Comparison of ENCODE assay signal across 7 mouse cellular contexts in genomic region chr19:46036477-46037242, GRCm38 (mm10). TPM values are rescaled to one million over a fixed set of nuclear protein-coding genes. Genes with fewer than 3 reads are reported as not detected.
DNase-seq lines count a peak whose midpoint lies in the region; ATAC-seq and TF ChIP-seq lines count a peak whose summit lies in the region.

No protein-coding gene starts in this region.

- H3K4me1 ChIP-seq in neural tube, embryonic 11.5 days (ENCODE audit: control insufficient read depth, insufficient read depth, low read length): peaks cover 36% of the 10 kb centered on the region
- H3K4me1 ChIP-seq in embryonic fibroblast, embryonic 13.5 days (ENCODE audit: control insufficient read depth, insufficient read depth, low read length): peaks cover 10% of the 10 kb centered on the region; the same call in 1 of the 2 replicates
- H3K4me1 ChIP-seq in kidney, postnatal 0 days (replicated peaks; ENCODE audit: insufficient read depth, low read length): peaks cover 25% of the 10 kb centered on the region
- H3K4me1 ChIP-seq in midbrain, embryonic 14.5 days (ENCODE audit: control insufficient read depth, insufficient read depth, low read length): peaks cover 42% of the 10 kb centered on the region

- no peak for TF ChIP-seq POLR2A in embryonic fibroblast, embryonic 13.5 days (IDR thresholded peaks at IDR 0.05; ENCODE audit: low read depth, low read length)

- H3K4me3 ChIP-seq in neural tube, embryonic 11.5 days (ENCODE audit: low read depth, low read length): peak overlapping the region; percentile 98
- H3K4me3 ChIP-seq in embryonic fibroblast, embryonic 13.5 days (ENCODE audit: insufficient read depth, low read length): peak overlapping the region; percentile 86; the same call in 1 of the 2 replicates
- peak overlapping the region; percentile 9 for H3K4me3 ChIP-seq in kidney, postnatal 0 days (replicated peaks; ENCODE audit: low read depth, low read length)
- peak overlapping the region; percentile 96 for H3K4me3 ChIP-seq in midbrain, embryonic 14.5 days (replicated peaks; ENCODE audit: low read depth, low read length)

- peak overlapping the region; percentile 100 for H3K4me2 ChIP-seq in neural tube, embryonic 11.5 days (ENCODE audit: low read depth)
- peak overlapping the region; percentile 83 for H3K4me2 ChIP-seq in kidney, postnatal 0 days (ENCODE audit: low read length)
- peak overlapping the region; percentile 100 for H3K4me2 ChIP-seq in midbrain, embryonic 14.5 days (ENCODE audit: low read length)

- H3K27me3 ChIP-seq in neural tube, embryonic 11.5 days (ENCODE audit: control insufficient read depth, insufficient read depth, low read length): no peaks in the 10 kb centered on the region
- no peaks in the 10 kb centered on the region for H3K27me3 ChIP-seq in kidney, postnatal 0 days (ENCODE audit: insufficient read depth, low read length)
- H3K27me3 ChIP-seq in midbrain, embryonic 14.5 days (ENCODE audit: control insufficient read depth, insufficient read depth, low read length): no peaks in the 10 kb centered on the region

- no peak for ATAC-seq in neural tube, embryonic 11.5 days (ENCODE audit: insufficient read depth, low FRiP score, low TSS enrichment)
- ATAC-seq in kidney, postnatal 0 days (replicated peaks; ENCODE audit: low FRiP score, low read depth): no peak
- no peak for ATAC-seq in midbrain, embryonic 14.5 days (ENCODE audit: low FRiP score, low TSS enrichment)

- TF ChIP-seq CTCF in embryonic fibroblast, embryonic 13.5 days (IDR thresholded peaks at IDR 0.05; ENCODE audit: borderline replicate concordance, insufficient read depth, low read length): no peak
- TF ChIP-seq CTCF in kidney, postnatal 0 days (IDR thresholded peaks at IDR 0.05; ENCODE audit: low read depth): peak; percentile 43

- WGBS in neural tube, embryonic 11.5 days: 76% methylated on average over 13 of the region's 13 CpGs
- 80% methylated on average over 13 of the region's 13 CpGs for WGBS in kidney, postnatal 0 days
- 69% methylated on average over 13 of the region's 13 CpGs for WGBS in midbrain, embryonic 14.5 days

- peaks cover 36% of the 10 kb centered on the region for H3K36me3 ChIP-seq in neural tube, embryonic 11.5 days (ENCODE audit: control insufficient read depth, insufficient read depth, low read length)
- peaks cover 44% of the 10 kb centered on the region for H3K36me3 ChIP-seq in kidney, postnatal 0 days (ENCODE audit: insufficient read depth, low read length)
- peaks cover 47% of the 10 kb centered on the region for H3K36me3 ChIP-seq in midbrain, embryonic 14.5 days (ENCODE audit: control insufficient read depth, insufficient read depth, low read length)

- DNase-seq in neural tube, embryonic 11.5 days (ENCODE audit: low spot score): no peak
- DNase-seq in neural tube, embryonic 10.5 days (ENCODE audit: extremely low spot score, low spot score): no peak
- no peak for DNase-seq in kidney, postnatal 0 days (ENCODE audit: low spot score)
- no peak for DNase-seq in midbrain, embryonic 14.5 days
- no peak for DNase-seq in T-cell, adult 2 months (ENCODE audit: low spot score)
- DNase-seq in ovary, postnatal 14 days (ENCODE audit: low spot score): no peak

- no peak overlapping the region; the same call in 1 of the 2 replicates for H3K9ac ChIP-seq in neural tube, embryonic 11.5 days (ENCODE audit: low read length)
- H3K9ac ChIP-seq in kidney, postnatal 0 days (ENCODE audit: low read depth, low read length): peak overlapping the region; percentile 27; the same call in 1 of the 2 replicates
- peak overlapping the region; percentile 91 for H3K9ac ChIP-seq in midbrain, embryonic 14.5 days (replicated peaks; ENCODE audit: low read length)

- H3K27ac ChIP-seq in neural tube, embryonic 11.5 days (ENCODE audit: low read depth, low read length): no peak overlapping the region
- H3K27ac ChIP-seq in embryonic fibroblast, embryonic 13.5 days (ENCODE audit: insufficient read depth, low read length): no peak overlapping the region
- no peak overlapping the region for H3K27ac ChIP-seq in kidney, postnatal 0 days
- H3K27ac ChIP-seq in midbrain, embryonic 14.5 days (replicated peaks; ENCODE audit: low read depth, low read length): 0 out of 2 replicates have a peak overlapping the region, but pooled peaks have one; percentile 10

- no peaks in the 10 kb centered on the region for H3K9me3 ChIP-seq in neural tube, embryonic 11.5 days (ENCODE audit: control insufficient read depth, low read length)
- no peaks in the 10 kb centered on the region for H3K9me3 ChIP-seq in kidney, postnatal 0 days (replicated peaks; ENCODE audit: low read length)
- H3K9me3 ChIP-seq in midbrain, embryonic 14.5 days (ENCODE audit: control insufficient read depth, low read length): no peaks in the 10 kb centered on the region

RNA-seq across cellular contexts. Expression of gene Pprc1, which starts 8.0 kb away (rescaled TPM):
- 42.2 and 46.1 TPM in 2 replicates for polyA plus RNA-seq in neural tube, embryonic 11.5 days (2014; fragmentation: Nextera tagmentation; extraction: Ambion mirVana)
- 46.9 and 58.0 TPM in 2 replicates for polyA plus RNA-seq in embryonic fibroblast, embryonic 13.5 days (2011; ENCODE audit: insufficient read length, low read depth, missing spikeins)
- 16.2 and 16.9 TPM in 2 replicates for polyA plus RNA-seq in kidney, postnatal 0 days (2015; fragmentation: Nextera tagmentation; extraction: Ambion mirVana)
- polyA plus RNA-seq in midbrain, embryonic 14.5 days (2014; fragmentation: Nextera tagmentation; extraction: Ambion mirVana): 21.1 and 21.5 TPM in 2 replicates

RNA-seq across cellular contexts. Expression of gene Ldb1, which starts 8.4 kb away (rescaled TPM):
- 93.0 and 97.9 TPM in 2 replicates for polyA plus RNA-seq in neural tube, embryonic 11.5 days (2014; fragmentation: Nextera tagmentation; extraction: Ambion mirVana)
- polyA plus RNA-seq in embryonic fibroblast, embryonic 13.5 days (2011; ENCODE audit: insufficient read length, low read depth, missing spikeins): 116 and 124 TPM in 2 replicates
- 79.3 and 82.5 TPM in 2 replicates for polyA plus RNA-seq in kidney, postnatal 0 days (2015; fragmentation: Nextera tagmentation; extraction: Ambion mirVana)
- 116 and 145 TPM in 2 replicates for polyA plus RNA-seq in midbrain, embryonic 14.5 days (2014; fragmentation: Nextera tagmentation; extraction: Ambion mirVana)

RNA-seq across cellular contexts. Expression of gene Hps6, which starts 33.4 kb away (rescaled TPM):
- polyA plus RNA-seq in neural tube, embryonic 11.5 days (2014; fragmentation: Nextera tagmentation; extraction: Ambion mirVana): 2.6 and 2.9 TPM in 2 replicates
- 4.7 and 5.4 TPM in 2 replicates for polyA plus RNA-seq in embryonic fibroblast, embryonic 13.5 days (2011; ENCODE audit: insufficient read length, low read depth, missing spikeins)
- 7.2 and 7.6 TPM in 2 replicates for polyA plus RNA-seq in kidney, postnatal 0 days (2015; fragmentation: Nextera tagmentation; extraction: Ambion mirVana)
- 1.4 and 1.5 TPM in 2 replicates for polyA plus RNA-seq in midbrain, embryonic 14.5 days (2014; fragmentation: Nextera tagmentation; extraction: Ambion mirVana)

RNA-seq across cellular contexts. Expression of gene Armh3, which starts 38.4 kb away (rescaled TPM):
- polyA plus RNA-seq in neural tube, embryonic 11.5 days (2014; fragmentation: Nextera tagmentation; extraction: Ambion mirVana): 16.7 and 17.9 TPM in 2 replicates
- 10.5 and 15.3 TPM in 2 replicates for polyA plus RNA-seq in embryonic fibroblast, embryonic 13.5 days (2011; ENCODE audit: insufficient read length, low read depth, missing spikeins)
- 13.2 and 14.7 TPM in 2 replicates for polyA plus RNA-seq in kidney, postnatal 0 days (2015; fragmentation: Nextera tagmentation; extraction: Ambion mirVana)
- 18.6 and 21.8 TPM in 2 replicates for polyA plus RNA-seq in midbrain, embryonic 14.5 days (2014; fragmentation: Nextera tagmentation; extraction: Ambion mirVana)

RNA-seq across cellular contexts. Expression of gene Nolc1, which starts 39.0 kb away (rescaled TPM):
- 103 and 112 TPM in 2 replicates for polyA plus RNA-seq in neural tube, embryonic 11.5 days (2014; fragmentation: Nextera tagmentation; extraction: Ambion mirVana)
- 56.2 and 57.1 TPM in 2 replicates for polyA plus RNA-seq in embryonic fibroblast, embryonic 13.5 days (2011; ENCODE audit: insufficient read length, low read depth, missing spikeins)
- polyA plus RNA-seq in kidney, postnatal 0 days (2015; fragmentation: Nextera tagmentation; extraction: Ambion mirVana): 50.0 and 60.0 TPM in 2 replicates
- polyA plus RNA-seq in midbrain, embryonic 14.5 days (2014; fragmentation: Nextera tagmentation; extraction: Ambion mirVana): 54.1 and 74.4 TPM in 2 replicates

Comparison
In these comparisons a context has a peak if more than half of its experiments do, and no peak if none do; other contexts are left out.
1. H3K4me3 ChIP-seq: peak in every context shown above with its lines; median percentile 98 in neural tube, embryonic 11.5 days; 96 in midbrain, embryonic 14.5 days; 86 in embryonic fibroblast, embryonic 13.5 days; 9 in kidney, postnatal 0 days.